Mouse (Mus musculus) embryo, embryonic 11 days (tissue): ENCODE data around the gene Eif2ak1.

Experiments
- DNase-seq: peaks from one replicate; pipeline ENCODE4 v3.0.0-alpha.2; 2015

The Eif2ak1 gene

GRCm38 (mm10) chr5:143902111-143902510 lies 84.5 kb downstream of the Eif2ak1 start:
- DNase-seq: no peak

DNA sequence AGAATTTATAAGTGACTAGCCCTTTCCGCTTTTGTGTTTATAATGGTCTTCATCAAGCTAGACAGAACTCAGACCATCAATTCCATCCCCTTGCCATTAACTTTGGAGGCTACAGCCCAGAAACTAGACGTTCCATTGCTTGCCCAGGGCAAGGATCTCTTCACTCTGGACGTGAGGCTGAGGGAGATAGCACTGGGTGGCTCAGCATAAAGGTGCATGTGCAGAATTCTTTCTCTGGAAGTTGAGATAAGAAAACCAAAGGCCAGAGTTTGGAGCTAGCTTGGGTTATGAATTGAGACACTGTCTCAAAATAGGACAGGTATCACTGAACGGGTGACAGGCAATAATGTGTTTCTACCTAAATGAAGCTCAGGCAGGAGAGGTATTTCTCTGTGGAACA lies 86.2 kb downstream of the Eif2ak1 start:
- no peak for DNase-seq

GRCm38 (mm10) chr5:143906429-143906828 lies 88.8 kb downstream of the Eif2ak1 start:
- no peak for DNase-seq

GRCm38 (mm10) chr5:143908926-143909325 lies 91.3 kb downstream of the Eif2ak1 start:
- DNase-seq: peak; percentile 9

GRCm38 (mm10) chr5:143909417-143910400 lies 92.1 kb downstream of the Eif2ak1 start, which contains the start of the genes Aimp2 and Pms2:
Gene Aimp2, minus strand, starts transcription at chr5:143909847.
Gene Pms2, plus strand, starts transcription at chr5:143909964.
- DNase-seq: peak; percentile 99

- no peak for DNase-seq
Measured at GRCm38 (mm10) chr5:143916221-143916620, 98.6 kb downstream of the Eif2ak1 start.

DNA sequence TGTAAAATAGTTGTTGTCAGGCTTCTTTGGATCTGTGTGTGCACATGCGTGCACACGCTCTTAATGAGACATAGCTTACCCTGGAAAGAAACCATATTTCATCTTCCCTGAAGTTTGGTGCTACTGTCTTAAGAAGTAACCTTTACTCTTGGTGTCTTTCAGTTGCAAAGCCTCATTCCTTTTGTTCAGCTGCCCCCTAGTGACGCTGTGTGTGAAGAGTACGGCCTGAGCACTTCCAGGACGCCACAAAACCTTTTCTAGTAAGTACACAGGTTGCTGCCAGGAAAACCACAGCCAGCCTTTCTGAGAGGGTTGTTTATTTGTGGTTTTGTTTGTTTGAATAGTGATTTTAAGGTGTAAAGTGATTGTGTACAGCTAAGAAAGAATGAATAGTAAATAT lies 99.8 kb downstream of the Eif2ak1 start:
- peak; percentile 46 for DNase-seq

DNA sequence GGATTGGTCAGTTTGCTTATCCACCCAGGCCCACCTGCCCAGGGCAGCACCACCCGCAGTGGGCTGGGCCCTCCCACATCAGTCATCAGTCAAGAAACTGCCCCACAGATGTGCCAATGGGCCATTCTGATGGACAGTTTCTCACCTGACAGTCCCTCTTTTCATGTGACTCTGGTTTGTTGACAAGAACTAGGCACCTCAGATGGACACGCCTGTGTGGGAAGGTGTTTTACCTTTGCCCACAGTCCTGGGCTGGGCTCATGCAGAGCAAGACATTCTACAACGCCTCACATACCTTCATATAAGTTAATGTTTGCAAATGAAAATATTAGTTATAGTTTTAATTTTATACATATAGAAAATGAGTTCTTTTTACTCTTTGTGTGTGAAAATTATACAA lies 100.5 kb downstream of the Eif2ak1 start:
- no peak for DNase-seq

DNA sequence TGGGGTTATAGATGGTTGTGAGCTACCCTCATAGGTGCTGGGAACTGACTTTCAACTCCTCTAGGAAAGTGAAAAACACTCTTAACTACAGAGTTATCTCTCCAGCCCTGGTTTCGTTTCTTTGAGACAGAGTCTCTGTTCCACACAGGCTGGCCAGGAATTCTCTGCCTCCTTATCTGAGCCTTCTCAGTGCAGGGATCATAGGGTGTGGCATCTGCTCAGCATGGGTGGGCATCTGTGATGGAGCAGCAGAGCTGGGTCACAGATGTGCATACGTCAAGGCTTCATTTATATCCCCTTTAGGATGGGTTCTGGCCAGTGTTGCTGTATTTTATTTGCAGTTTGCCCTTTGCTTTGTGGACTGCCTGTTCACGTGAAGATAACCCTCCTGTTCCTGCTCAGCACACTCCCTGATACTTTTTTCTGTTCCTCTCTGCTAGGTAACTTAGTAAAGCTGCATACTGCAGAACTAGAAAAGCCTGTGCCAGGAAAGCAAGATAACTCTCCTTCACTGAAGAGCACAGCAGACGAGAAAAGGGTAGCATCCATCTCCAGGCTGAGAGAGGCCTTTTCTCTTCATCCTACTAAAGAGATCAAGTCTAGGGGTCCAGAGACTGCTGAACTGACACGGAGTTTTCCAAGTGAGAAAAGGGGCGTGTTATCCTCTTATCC lies 107.3 kb downstream of the Eif2ak1 start:
- no peak for DNase-seq

GRCm38 (mm10) chr5:143927875-143928274 lies 110.3 kb downstream of the Eif2ak1 start, which contains the start of gene Gm42421:
Gene Gm42421, plus strand, starts transcription at chr5:143928175.
- no peak for DNase-seq

- DNase-seq: no peak
Measured at GRCm38 (mm10) chr5:143929291-143929690, 111.7 kb downstream of the Eif2ak1 start.

DNA sequence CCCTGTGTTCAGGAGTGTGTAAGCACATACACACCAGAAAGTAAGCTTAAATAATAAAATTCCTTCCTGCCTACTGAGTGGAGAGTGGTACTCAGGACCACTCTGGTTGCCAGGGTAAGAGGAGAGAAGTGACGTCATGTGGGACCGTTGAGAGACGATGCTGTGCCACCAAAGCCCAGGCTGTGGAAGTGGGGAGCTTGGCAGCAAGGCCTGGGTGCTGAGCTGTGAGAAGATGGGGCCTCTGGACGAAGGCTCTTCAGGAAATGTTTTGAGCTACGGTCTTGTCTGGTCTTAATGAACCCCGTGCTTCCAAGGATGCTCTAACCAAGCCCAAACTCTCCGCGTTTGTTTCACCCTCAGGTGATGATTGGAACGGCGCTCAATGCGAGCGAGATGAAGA lies 113.1 kb downstream of the Eif2ak1 start:
- DNase-seq: no peak

- DNase-seq: no peak
Measured at GRCm38 (mm10) chr5:143931863-143932580, 114.4 kb downstream of the Eif2ak1 start.

DNA sequence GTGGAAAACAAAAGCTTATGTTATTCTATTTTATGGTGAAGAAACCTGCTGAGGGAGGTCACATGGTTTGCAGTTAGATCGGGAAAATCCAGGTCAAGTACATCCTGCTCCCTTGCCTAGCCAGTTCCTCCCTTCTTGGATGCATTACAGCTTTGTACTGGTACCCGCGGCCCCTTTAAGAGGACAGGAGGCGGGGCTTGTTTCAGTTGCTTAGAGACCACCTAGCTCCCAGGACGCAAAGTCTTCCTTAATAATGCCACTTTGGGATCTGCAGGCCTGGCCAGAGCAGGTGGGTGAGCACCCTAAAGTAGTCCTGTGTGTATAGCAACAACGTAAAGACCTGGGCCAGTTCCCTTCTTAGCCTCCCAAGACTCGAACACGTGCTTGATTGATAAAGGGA lies 115.2 kb downstream of the Eif2ak1 start, which contains the start of gene Rsph10b:
TSS of gene Rsph10b (plus strand) at position 205 of the 400 bp plus-strand sequence.
- peak; percentile 41 for DNase-seq

DNA sequence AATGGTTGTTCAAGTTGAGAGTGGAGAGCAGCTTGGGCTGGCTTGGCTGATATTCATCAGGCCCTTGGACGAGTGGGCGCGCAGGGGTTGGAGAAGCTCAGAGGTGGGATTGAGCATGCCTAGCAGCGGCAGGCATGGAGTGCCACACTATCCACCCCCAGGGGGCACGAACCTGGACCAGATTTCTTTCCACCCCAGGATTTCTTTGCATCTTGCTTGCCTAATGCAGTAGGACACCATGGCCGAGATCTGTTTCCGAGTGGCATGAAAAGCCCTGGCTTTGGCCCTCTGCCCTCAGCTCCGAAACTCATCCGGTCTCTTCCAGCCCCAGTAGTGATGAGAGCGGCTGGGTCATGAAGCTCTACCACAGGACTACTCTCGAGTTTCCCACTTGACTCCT lies 115.8 kb downstream of the Eif2ak1 start:
- DNase-seq: no peak

DNA sequence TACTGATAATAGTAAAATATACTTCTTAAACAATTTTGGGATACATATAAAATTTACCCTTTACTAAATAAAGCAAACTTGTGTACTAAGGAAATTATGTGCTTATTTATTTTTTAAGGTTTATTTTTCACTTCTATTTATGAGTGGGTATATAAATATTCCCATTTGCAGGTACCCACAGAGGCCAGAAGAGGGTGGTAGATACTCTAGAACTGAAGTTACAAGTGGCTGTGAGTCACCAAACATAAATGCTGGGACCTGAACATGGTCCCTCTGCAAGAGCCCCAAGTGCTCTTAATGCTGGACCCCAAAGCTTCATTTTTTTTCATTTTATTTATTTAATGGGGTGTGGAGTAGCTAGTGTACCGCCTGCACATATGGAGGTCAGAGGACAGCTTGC lies 116.3 kb downstream of the Eif2ak1 start:
- DNase-seq: no peak

GRCm38 (mm10) chr5:143936156-143936555 lies 118.6 kb downstream of the Eif2ak1 start:
- DNase-seq: no peak

DNA sequence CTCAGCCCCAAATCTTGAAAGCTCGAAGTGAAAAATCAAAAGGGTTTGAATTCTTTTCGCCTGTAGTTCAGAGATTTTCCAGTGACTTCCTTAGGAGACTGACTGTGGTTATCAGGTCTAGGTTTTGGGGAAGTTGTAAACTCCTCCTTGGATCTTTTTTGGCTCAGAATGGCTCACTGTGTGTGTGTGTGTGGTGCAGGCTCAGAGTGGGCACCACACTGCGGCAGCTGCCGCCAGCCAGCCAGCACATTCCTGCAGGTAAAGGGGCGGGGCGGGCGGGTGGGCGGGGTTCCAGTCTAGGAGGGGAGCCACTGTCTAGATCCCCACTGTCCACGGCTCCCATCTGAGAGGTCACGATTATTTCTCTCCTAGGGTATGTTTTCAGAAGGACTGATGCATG lies 124.0 kb downstream of the Eif2ak1 start:
- DNase-seq: no peak

GRCm38 (mm10) chr5:143943231-143944125 lies 125.9 kb downstream of the Eif2ak1 start:
- no peak for DNase-seq

GRCm38 (mm10) chr5:143948361-143948760 lies 130.8 kb downstream of the Eif2ak1 start:
- DNase-seq: no peak

GRCm38 (mm10) chr5:143950016-143950415 lies 132.4 kb downstream of the Eif2ak1 start:
- no peak for DNase-seq
